Mouse (Mus musculus): ENCODE results near the gene Herpud1.

Gene Herpud1

GRCm38 (mm10) chr8:94386214-94387026, at the start of gene Herpud1:
Gene Herpud1, plus strand, starts transcription at chr8:94386438.
- peak; percentile 98 to 100 for DNase-seq

- DNase-seq = no peak
Measured at GRCm38 (mm10) chr8:94337559-94337958, 48.7 kb upstream of the Herpud1 start.

GRCm38 (mm10) chr8:94340796-94341195, 45.4 kb upstream of the Herpud1 start:
- peak in 1 of 2 experiments; percentile 41 for DNase-seq

- peak in 1 of 2 experiments; percentile 53 for DNase-seq
Measured at GRCm38 (mm10) chr8:94342691-94343090, 43.5 kb upstream of the Herpud1 start.

- peak; percentile 86 to 92 for DNase-seq
Measured at GRCm38 (mm10) chr8:94343290-94343689, 42.9 kb upstream of the Herpud1 start.

- peak in 1 of 2 experiments; percentile 56 for DNase-seq
Measured at GRCm38 (mm10) chr8:94343778-94344320, 42.4 kb upstream of the Herpud1 start.

GRCm38 (mm10) chr8:94345657-94346056, 40.6 kb upstream of the Herpud1 start:
- DNase-seq = no peak

GRCm38 (mm10) chr8:94346264-94346663, 40.0 kb upstream of the Herpud1 start:
- DNase-seq = peak in 1 of 2 experiments; percentile 45

- peak in 1 of 2 experiments; percentile 38 for DNase-seq
Measured at GRCm38 (mm10) chr8:94348425-94348824, 37.8 kb upstream of the Herpud1 start.

GRCm38 (mm10) chr8:94354069-94354531, 32.1 kb upstream of the Herpud1 start:
- DNase-seq = peak; percentile 71 to 91

GRCm38 (mm10) chr8:94354571-94354970, 31.7 kb upstream of the Herpud1 start:
- peak in 1 of 2 experiments; percentile 85 for DNase-seq

GRCm38 (mm10) chr8:94357220-94357619, 29.0 kb upstream of the Herpud1 start:
- DNase-seq = no peak

GRCm38 (mm10) chr8:94358541-94358940, 27.7 kb upstream of the Herpud1 start:
- peak; percentile 96 for DNase-seq

GRCm38 (mm10) chr8:94361774-94362431, 24.3 kb upstream of the Herpud1 start:
- DNase-seq = peak in 1 of 2 experiments; percentile 64

GRCm38 (mm10) chr8:94362607-94363239, 23.5 kb upstream of the Herpud1 start:
- peak; percentile 70 to 89 for DNase-seq

- peak; percentile 87 to 96 for DNase-seq
Measured at GRCm38 (mm10) chr8:94363288-94363688, 22.9 kb upstream of the Herpud1 start.

- peak; percentile 92 to 96 for DNase-seq
Measured at GRCm38 (mm10) chr8:94363906-94364305, 22.3 kb upstream of the Herpud1 start.

- peak; percentile 54 to 81 for DNase-seq
Measured at GRCm38 (mm10) chr8:94364686-94365312, 21.4 kb upstream of the Herpud1 start.

GRCm38 (mm10) chr8:94365410-94365981, 20.7 kb upstream of the Herpud1 start:
- peak; percentile 60 to 79 for DNase-seq

- DNase-seq = peak in 1 of 2 experiments; percentile 44
Measured at GRCm38 (mm10) chr8:94370839-94371238, 15.4 kb upstream of the Herpud1 start.

- DNase-seq = no peak
Measured at GRCm38 (mm10) chr8:94372955-94373599, 13.2 kb upstream of the Herpud1 start.
